Mouse (Mus musculus) macrophage (primary cell): Measurements from ENCODE around the gene Ly6g6c. TPM values are rescaled to one million over a fixed set of nuclear protein-coding genes. Genes with fewer than 3 reads are reported as not detected.
A peak's percentile ranks its signal among the peaks of the same experiment; 100 is the strongest.

Experiments used
- H3K27ac ChIP-seq: fragments of 350-480 bp; formaldehyde crosslinking; 2 replicates; pipeline ENCODE4 v1.9.0; 2021
- H3K36me3 ChIP-seq: fragments of 350-480 bp; formaldehyde crosslinking; 2 replicates; pipeline ENCODE4 v1.9.0; 2021; ENCODE audit errors: inconsistent target
- H3K4me3 ChIP-seq: fragments of 350-480 bp; formaldehyde crosslinking; 2 replicates; pipeline ENCODE4 v1.9.0; 2021; ENCODE audit errors: inconsistent target
- H3K79me2 ChIP-seq: fragments of 350-480 bp; formaldehyde crosslinking; 2 replicates; pipeline ENCODE4 v1.9.0; 2021; ENCODE audit errors: inconsistent target
- WGBS: methylation state at CpG from one replicate; pipeline ENCODE4 v1.1.7; 2026; ENCODE audit warnings: inconsistent platforms; ENCODE audit not compliant: missing documents; 5-methylcytosine and 5-hydroxymethylcytosine counted together
- polyA plus RNA-seq: library from polyadenylated mRNA; stranded (reverse); fragments of 250-400 nt; gene quantifications from 3 replicates; pipeline ENCODE4 v1.2.4, GENCODE M21; 2018; ENCODE audit warnings: inconsistent platforms

The Ly6g6c gene
- polyA plus RNA-seq, 1 experiment from 2014 or later, result not detected

GRCm38 (mm10) chr17:35058911-35059892 is 6.0 kb upstream of the Ly6g6c start, which contains the start of gene Ddah2:
Gene Ddah2 (plus strand): TSS chr17:35059035.
- peaks cover 37% of the 10 kb centered on the region for H3K36me3 ChIP-seq
- peaks cover 17% of the 10 kb centered on the region for H3K79me2 ChIP-seq
- peak within 1 kb of the TSS; percentile 35 for H3K27ac ChIP-seq
- WGBS, result 3% methylated on average over 48 of the region's 57 CpGs
- H3K4me3 ChIP-seq, result peak within 1 kb of the TSS; percentile 37

GRCm38 (mm10) chr17:35060071-35060470 is 5.1 kb upstream of the Ly6g6c start:
- WGBS, result 68% methylated on average over 13 of the region's 14 CpGs
- no peak overlapping the region for H3K4me3 ChIP-seq
- peaks cover 8% of the 10 kb centered on the region for H3K79me2 ChIP-seq
- peaks cover 28% of the 10 kb centered on the region for H3K36me3 ChIP-seq
- no peak overlapping the region for H3K27ac ChIP-seq

- WGBS, result 82% methylated on average over 16 of the region's 22 CpGs
- H3K27ac ChIP-seq, result no peak overlapping the region
- H3K79me2 ChIP-seq, result peaks cover under 1% of the 10 kb centered on the region; the same call in 1 of the 2 replicates
- H3K4me3 ChIP-seq, result no peak overlapping the region
- H3K36me3 ChIP-seq, result peaks cover 21% of the 10 kb centered on the region
Measured at GRCm38 (mm10) chr17:35060737-35061297, 4.4 kb upstream of the Ly6g6c start.

- Histone ChIP-seq H3K4me3 (no peak overlapping the region), H3K27ac (no peak overlapping the region), H3K79me2 (no peaks in the 10 kb centered on the region), H3K36me3 (peaks cover 16% of the 10 kb centered on the region; the same call in 1 of the 2 replicates)
- WGBS, result 98% methylated on average over 8 of the region's 8 CpGs
Measured at GRCm38 (mm10) chr17:35061299-35061698, 3.9 kb upstream of the Ly6g6c start.

- no peaks in the 10 kb centered on the region for H3K79me2 ChIP-seq
- no peak overlapping the region for H3K27ac ChIP-seq
- 100% methylated on average over 3 of the region's 3 CpGs for WGBS
- H3K4me3 ChIP-seq, result no peak overlapping the region
- H3K36me3 ChIP-seq, result peaks cover 1% of the 10 kb centered on the region; the same call in 1 of the 2 replicates
Measured at GRCm38 (mm10) chr17:35063466-35063865, 1.7 kb upstream of the Ly6g6c start.

- H3K4me3 ChIP-seq, result peak overlapping the region; percentile 10; the same call in 1 of the 2 replicates
Measured at GRCm38 (mm10) chr17:35064378-35064877, 760 bp upstream of the Ly6g6c start.

DNA sequence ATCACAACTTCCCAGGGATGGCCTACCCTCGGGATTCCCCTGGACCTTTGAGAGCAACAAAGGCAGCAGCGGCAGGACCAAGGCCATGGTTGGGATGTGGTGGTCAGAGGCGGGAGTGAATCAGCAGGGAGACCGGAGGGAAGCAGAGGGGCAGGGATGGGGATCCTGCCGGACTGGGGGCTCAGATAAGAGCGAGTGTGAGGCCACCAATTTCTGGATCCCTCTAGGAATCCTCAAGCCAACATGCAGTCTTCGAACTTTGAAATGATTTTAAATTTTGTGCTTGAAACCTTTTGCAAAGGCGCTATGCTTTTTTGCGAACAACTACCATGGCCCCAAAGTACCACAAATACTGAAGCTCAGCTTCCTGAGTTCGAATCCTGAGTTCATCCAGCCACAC is 896 bp downstream of the Ly6g6c start, which contains the start of gene Mpig6b:
TSS of gene Mpig6b (minus strand) at position 101 of the 400 bp plus-strand sequence.
- no peaks in the 10 kb centered on the region for H3K79me2 ChIP-seq
- WGBS, result 82% methylated on average over 8 of the region's 10 CpGs
- peak within 1 kb of the TSS; percentile 10; the same call in 1 of the 2 replicates for H3K4me3 ChIP-seq
- no peaks in the 10 kb centered on the region for H3K36me3 ChIP-seq
- H3K27ac ChIP-seq, result no peak within 1 kb of the TSS

More at GRCm38 (mm10) chr17:35064378-35064877, 760 bp upstream of the Ly6g6c start:
- H3K27ac ChIP-seq, result no peak overlapping the region
- no peaks in the 10 kb centered on the region for H3K36me3 ChIP-seq
- WGBS, result 72% methylated on average over 10 of the region's 10 CpGs
- no peaks in the 10 kb centered on the region for H3K79me2 ChIP-seq

- 74% methylated on average over 17 of the region's 17 CpGs for WGBS
Measured at GRCm38 (mm10) chr17:35068213-35068914, 3.2 kb downstream of the Ly6g6c start.

GRCm38 (mm10) chr17:35070556-35071229 is 5.5 kb downstream of the Ly6g6c start:
- Histone ChIP-seq H3K79me2 (no peaks in the 10 kb centered on the region), H3K36me3 (no peaks in the 10 kb centered on the region), H3K27ac (no peak overlapping the region), H3K4me3 (no peak overlapping the region)
- 57% methylated on average over 5 of the region's 6 CpGs for WGBS

More at GRCm38 (mm10) chr17:35068213-35068914, 3.2 kb downstream of the Ly6g6c start:
- H3K79me2 ChIP-seq, result no peaks in the 10 kb centered on the region
- no peak overlapping the region for H3K27ac ChIP-seq
- no peak overlapping the region for H3K4me3 ChIP-seq
- no peaks in the 10 kb centered on the region for H3K36me3 ChIP-seq

GRCm38 (mm10) chr17:35071454-35071853 is 6.3 kb downstream of the Ly6g6c start:
- Histone ChIP-seq H3K79me2 (no peaks in the 10 kb centered on the region), H3K36me3 (no peaks in the 10 kb centered on the region), H3K27ac (no peak overlapping the region), H3K4me3 (no peak overlapping the region)
- 85% methylated on average over 8 of the region's 9 CpGs for WGBS

GRCm38 (mm10) chr17:35074097-35074496 is 8.9 kb downstream of the Ly6g6c start:
- 18% methylated on average over 17 of the region's 17 CpGs for WGBS
- no peak overlapping the region for H3K27ac ChIP-seq
- H3K36me3 ChIP-seq, result no peaks in the 10 kb centered on the region
- H3K79me2 ChIP-seq, result no peaks in the 10 kb centered on the region
- H3K4me3 ChIP-seq, result no peak overlapping the region

- H3K79me2 ChIP-seq, result no peaks in the 10 kb centered on the region
- peak within 1 kb of the TSS; percentile 19; the same call in 1 of the 2 replicates for H3K27ac ChIP-seq
- peak within 1 kb of the TSS; percentile 29 for H3K4me3 ChIP-seq
- WGBS, result 68% methylated on average over 10 of the region's 10 CpGs
- H3K36me3 ChIP-seq, result no peaks in the 10 kb centered on the region
Measured at GRCm38 (mm10) chr17:35076507-35077176, 11.5 kb downstream of the Ly6g6c start, which contains the start of gene Ly6g6e. Gene Ly6g6e (plus strand): TSS chr17:35076902.

DNA sequence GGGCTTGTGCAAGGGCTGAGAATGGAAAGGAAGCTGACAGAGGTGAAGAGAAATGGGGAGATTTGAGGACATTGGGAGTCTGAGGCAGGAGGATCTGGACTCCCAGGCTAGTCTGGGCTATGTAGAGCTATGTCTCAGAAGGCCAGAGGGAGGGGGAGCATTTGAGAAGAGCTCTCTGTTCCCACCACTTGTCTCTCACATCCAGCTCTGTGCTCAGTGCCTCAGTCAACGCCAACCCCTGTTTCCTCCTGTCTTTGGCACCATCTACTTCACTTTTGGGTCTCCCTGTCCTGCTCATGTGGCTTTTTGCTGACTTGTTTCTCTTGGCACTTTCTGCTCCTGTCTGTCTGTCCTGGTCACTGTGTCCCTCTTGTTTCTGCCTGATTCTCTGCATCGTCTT is 12.1 kb downstream of the Ly6g6c start:
- H3K36me3 ChIP-seq, result no peaks in the 10 kb centered on the region
- no peaks in the 10 kb centered on the region for H3K79me2 ChIP-seq
- WGBS, result 28% methylated on average over 2 of the region's 2 CpGs
- 0 out of 2 replicates have a peak overlapping the region, but pooled peaks have one; percentile 19 for H3K27ac ChIP-seq
- H3K4me3 ChIP-seq, result peak overlapping the region; percentile 29
